ENCODE assay signal across 22 mouse cellular contexts in the genomic region with DNA sequence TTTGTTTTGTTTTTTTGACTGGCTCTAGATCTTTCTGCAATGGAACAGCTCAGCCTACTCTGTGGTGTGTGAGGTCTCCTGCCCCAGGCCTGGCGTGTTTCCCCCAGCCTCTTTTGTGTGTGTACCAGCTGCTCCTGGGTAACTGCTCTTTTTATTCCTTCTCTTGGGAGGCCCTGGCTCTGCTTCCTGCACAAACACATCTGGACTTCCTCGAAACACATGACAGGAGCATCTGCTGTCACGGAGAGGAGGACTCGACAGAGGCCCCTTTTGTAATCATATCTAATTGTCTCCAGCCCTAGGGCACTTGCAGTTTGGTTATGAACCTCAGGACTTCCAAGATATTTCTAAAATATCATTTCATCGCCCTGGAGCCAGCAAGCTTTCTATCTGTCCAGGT.
DNase-seq lines count a peak whose midpoint lies in the region; ATAC-seq lines count a peak whose summit lies in the region.
"Had no signal": no experiment of that assay in that cellular context is flagged by ENCODE, and none has a peak within 500 bp of the region (broad histone marks: within the 10 kb centered on the region; RNA-seq: fewer than 3 reads in every experiment).

No protein-coding gene starts in this region.

- peak overlapping the region; percentile 22; the same call in 1 of the 2 replicates for H3K27ac ChIP-seq in heart, embryonic 10.5 days
- no peak overlapping the region for H3K27ac ChIP-seq in hindbrain, embryonic 14.5 days
- H3K27ac ChIP-seq: liver, embryonic 15.5 days; midbrain, embryonic 12.5 days; neural tube, embryonic 12.5 days; stomach, postnatal 0 days had no signal

- intact Hi-C loops in heart, postnatal 25 days (cut with DNase I), result no loop called here

- no peaks in the 10 kb centered on the region for H3K27me3 ChIP-seq in heart, embryonic 10.5 days (ENCODE audit: insufficient read depth, poor library complexity, severe bottlenecking)
- H3K27me3 ChIP-seq in hindbrain, embryonic 14.5 days (ENCODE audit: control insufficient read depth, insufficient read depth, low read length), result no peaks in the 10 kb centered on the region
- H3K27me3 ChIP-seq: liver, embryonic 15.5 days; midbrain, embryonic 12.5 days; neural tube, embryonic 12.5 days had no signal

- DNase-seq in heart, embryonic 10.5 days (ENCODE audit: low spot score), result no peak
- no peak for DNase-seq in heart, postnatal 25 days (ENCODE audit: low spot score)
- peak; percentile 29 for DNase-seq in retina, postnatal 1 day
- no peak for DNase-seq in retina, embryonic 14.5 days (ENCODE audit: low spot score)
- DNase-seq in hindbrain, embryonic 14.5 days (ENCODE audit: low spot score), result no peak
- DNase-seq in layer of hippocampus, postnatal 25 days (ENCODE audit: extremely low spot score in 1 of 2, low spot score in 1 of 2), result no peak
- no peak for DNase-seq in spleen, postnatal 10 days (ENCODE audit: low spot score in 2 of 2)
- DNase-seq in right cerebral cortex, postnatal 25 days, result no peak
- DNase-seq: adrenal gland, postnatal 36 days; cerebellum, adult 9-11 months; gastrocnemius, postnatal 25 days; heart, postnatal 36 days; kidney, adult 2 months; kidney, postnatal 4 days; lung, postnatal 36 days; thymus, postnatal 14 days had no signal

- 32% methylated on average over 5 of the region's 5 CpGs for WGBS in heart, embryonic 10.5 days
- 26% methylated on average over 5 of the region's 5 CpGs for WGBS in hindbrain, embryonic 14.5 days

- H3K36me3 ChIP-seq in heart, embryonic 10.5 days, result no peaks in the 10 kb centered on the region
- H3K36me3 ChIP-seq in hindbrain, embryonic 14.5 days (replicated peaks; ENCODE audit: control insufficient read depth, insufficient read depth), result no peaks in the 10 kb centered on the region
- H3K36me3 ChIP-seq: liver, embryonic 15.5 days; midbrain, embryonic 12.5 days; neural tube, embryonic 12.5 days had no signal

- peaks cover 15% of the 10 kb centered on the region for H3K4me1 ChIP-seq in heart, embryonic 10.5 days
- 0 out of 2 replicates have a peak, but pooled peaks cover 3% of the 10 kb centered on the region for H3K4me1 ChIP-seq in hindbrain, embryonic 14.5 days (replicated peaks; ENCODE audit: control insufficient read depth, insufficient read depth, low read length)
- H3K4me1 ChIP-seq: liver, embryonic 15.5 days; midbrain, embryonic 12.5 days had no signal

- H3K4me2 ChIP-seq in hindbrain, embryonic 14.5 days (replicated peaks), result no peak overlapping the region
- H3K4me2 ChIP-seq: heart, embryonic 11.5 days; liver, embryonic 15.5 days; midbrain, embryonic 12.5 days; neural tube, embryonic 12.5 days had no signal

- H3K9me3 ChIP-seq in heart, embryonic 10.5 days, result no peaks in the 10 kb centered on the region
- H3K9me3 ChIP-seq in hindbrain, embryonic 14.5 days (ENCODE audit: control insufficient read depth, low read length), result no peaks in the 10 kb centered on the region
- H3K9me3 ChIP-seq: liver, embryonic 15.5 days; midbrain, embryonic 12.5 days had no signal

- no peak overlapping the region for H3K4me3 ChIP-seq in heart, embryonic 10.5 days
- no peak overlapping the region for H3K4me3 ChIP-seq in hindbrain, embryonic 14.5 days (replicated peaks; ENCODE audit: low read length)
- H3K4me3 ChIP-seq: liver, embryonic 15.5 days; midbrain, embryonic 12.5 days; neural tube, embryonic 12.5 days had no signal

- 0 out of 2 replicates have a peak, but pooled peaks have one; percentile 37 for ATAC-seq in hindbrain, embryonic 14.5 days (ENCODE audit: low FRiP score)
- ATAC-seq: activated CD4-positive, CD25-positive, alpha-beta regulatory T cell, adult 4 months had no signal

- no peak overlapping the region for H3K9ac ChIP-seq in hindbrain, embryonic 14.5 days
- H3K9ac ChIP-seq: liver, embryonic 15.5 days; midbrain, embryonic 12.5 days; neural tube, embryonic 12.5 days had no signal
